Mouse (Mus musculus) cortical plate, adult 2 months (tissue): Measurements from ENCODE around the gene Olfr43.

Source experiments
- CTCF ChIP-seq: fragments of 200-500 bp; IDR thresholded peaks from 2 replicates; pipeline ENCODE4 v1.5.1; 2011; ENCODE audit warnings: mild to moderate bottlenecking, control low read depth, low read length; ENCODE audit not compliant: insufficient read depth; ENCODE audit errors: extremely low read depth
- POLR2A ChIP-seq: fragments of 200-500 bp; IDR thresholded peaks from 2 replicates; pipeline ENCODE4 v1.6.1; 2011; ENCODE audit warnings: mild to moderate bottlenecking, low read length, control low read depth; ENCODE audit not compliant: insufficient read depth; ENCODE audit errors: extremely low read depth

DNA sequence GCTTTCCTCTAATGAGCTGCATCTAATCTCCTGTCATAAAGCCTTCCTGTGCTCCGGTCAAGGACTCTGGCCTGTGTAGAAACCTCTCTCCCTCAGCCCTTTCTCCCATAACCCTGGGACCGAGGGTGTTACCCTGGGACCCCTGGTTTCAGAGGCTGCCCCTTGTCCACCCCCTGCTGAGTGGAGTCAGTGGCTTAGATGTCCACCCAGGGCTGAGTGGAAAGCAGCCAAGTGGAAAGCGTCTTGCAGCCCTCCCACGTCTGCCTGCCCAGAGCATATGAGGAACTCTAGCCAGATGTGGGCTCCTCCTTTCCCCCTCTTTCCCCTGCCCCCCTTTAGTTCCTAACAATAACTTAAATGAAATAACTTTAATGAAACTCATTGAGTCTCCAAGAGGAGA, 28.0 kb downstream of the Olfr43 start:
- TF ChIP-seq POLR2A (no peak), CTCF (no peak)
